8 mouse cellular contexts compared by ENCODE assay signal in genomic region chr15:98144861-98145507, GRCm38 (mm10). TPM values are rescaled to one million over a fixed set of nuclear protein-coding genes. Genes with fewer than 3 reads are reported as not detected.
DNase-seq lines count a peak whose midpoint lies in the region; ATAC-seq and TF ChIP-seq lines count a peak whose summit lies in the region.

No protein-coding gene starts in this region.

- under 1% methylated on average over 36 of the region's 36 CpGs for WGBS in embryonic facial prominence, embryonic 10.5 days
- whole genome bisulfite sequencing in hindbrain, embryonic 15.5 days = under 1% methylated on average over 27 of the region's 36 CpGs
- WGBS in lung, embryonic 16.5 days = under 1% methylated on average over 36 of the region's 36 CpGs
- under 1% methylated on average over 32 of the region's 36 CpGs for WGBS in stomach, postnatal 0 days

- peaks cover 22% of the 10 kb centered on the region for H3K36me3 ChIP-seq in C2C12 (ENCODE audit: control insufficient read depth, insufficient read depth)
- H3K36me3 ChIP-seq in embryonic facial prominence, embryonic 10.5 days (replicated peaks) = peaks cover 26% of the 10 kb centered on the region
- H3K36me3 ChIP-seq in hindbrain, embryonic 15.5 days = peaks cover 20% of the 10 kb centered on the region
- peaks cover 10% of the 10 kb centered on the region for H3K36me3 ChIP-seq in lung, embryonic 16.5 days (ENCODE audit: control insufficient read depth, insufficient read depth, low read length)
- no peaks in the 10 kb centered on the region; the same call in 1 of the 2 replicates for H3K36me3 ChIP-seq in stomach, postnatal 0 days (ENCODE audit: control insufficient read depth, insufficient read depth, low read length)

- no peak for TF ChIP-seq CTCF in C2C12 (IDR thresholded peaks at IDR 0.05; ENCODE audit: control insufficient read depth, insufficient read depth, insufficient read length)
- no peak for TF ChIP-seq CTCF in stomach, postnatal 0 days (IDR thresholded peaks at IDR 0.05; ENCODE audit: low read depth)

- DNase-seq in cerebellum, adult 8-10 months = peak; percentile 38
- no peak for DNase-seq in cerebellum, adult 11 months
- peak; percentile 57 for DNase-seq in embryonic facial prominence, embryonic 10.5 days (ENCODE audit: low spot score)
- no peak for DNase-seq in stomach, postnatal 0 days (ENCODE audit: low spot score)
- DNase-seq in thymus, postnatal 0 days (ENCODE audit: low spot score) = no peak

- no peak for TF ChIP-seq EP300 in stomach, postnatal 0 days (optimal IDR thresholded peaks at IDR 0.05)

- H3K4me2 ChIP-seq in hindbrain, embryonic 15.5 days = peak overlapping the region; percentile 81
- H3K4me2 ChIP-seq in lung, embryonic 16.5 days (ENCODE audit: low read depth, low read length) = peak overlapping the region; percentile 78
- H3K4me2 ChIP-seq in stomach, postnatal 0 days (replicated peaks; ENCODE audit: low read depth) = peak overlapping the region; percentile 93

- H3K4me1 ChIP-seq in embryonic facial prominence, embryonic 10.5 days = peaks cover 18% of the 10 kb centered on the region
- peaks cover 15% of the 10 kb centered on the region for H3K4me1 ChIP-seq in hindbrain, embryonic 15.5 days (replicated peaks)
- peaks cover 8% of the 10 kb centered on the region for H3K4me1 ChIP-seq in lung, embryonic 16.5 days (replicated peaks; ENCODE audit: control insufficient read depth, insufficient read depth, low read length)
- H3K4me1 ChIP-seq in stomach, postnatal 0 days (replicated peaks; ENCODE audit: control insufficient read depth, insufficient read depth) = 0 out of 2 replicates have a peak, but pooled peaks cover 2% of the 10 kb centered on the region

- H3K27me3 ChIP-seq in C2C12 (ENCODE audit: control insufficient read depth, insufficient read depth, insufficient read length) = no peaks in the 10 kb centered on the region
- H3K27me3 ChIP-seq in embryonic facial prominence, embryonic 10.5 days (replicated peaks; ENCODE audit: low read depth, poor library complexity, severe bottlenecking) = no peaks in the 10 kb centered on the region
- H3K27me3 ChIP-seq in hindbrain, embryonic 15.5 days = no peaks in the 10 kb centered on the region
- H3K27me3 ChIP-seq in lung, embryonic 16.5 days (ENCODE audit: control insufficient read depth, insufficient read depth, low read depth, low read length) = no peaks in the 10 kb centered on the region
- H3K27me3 ChIP-seq in stomach, postnatal 0 days (ENCODE audit: control insufficient read depth, insufficient read depth, low read length) = no peaks in the 10 kb centered on the region

- no peak for ATAC-seq in hindbrain, embryonic 15.5 days (ENCODE audit: low FRiP score, low read depth)
- ATAC-seq in lung, embryonic 16.5 days (ENCODE audit: low read depth) = peak; percentile 68
- ATAC-seq in stomach, postnatal 0 days (ENCODE audit: low FRiP score, low TSS enrichment) = peak; percentile 66

- H3ac ChIP-seq in C2C12 (ENCODE audit: control insufficient read depth, insufficient read length, low read depth) = peak overlapping the region; percentile 72

- no peaks in the 10 kb centered on the region for H3K9me3 ChIP-seq in embryonic facial prominence, embryonic 10.5 days
- H3K9me3 ChIP-seq in hindbrain, embryonic 15.5 days = no peaks in the 10 kb centered on the region
- H3K9me3 ChIP-seq in lung, embryonic 16.5 days (ENCODE audit: control insufficient read depth, low read length) = no peaks in the 10 kb centered on the region
- H3K9me3 ChIP-seq in stomach, postnatal 0 days (ENCODE audit: control insufficient read depth, low read length) = no peaks in the 10 kb centered on the region

- H3K4me3 ChIP-seq in C2C12 (ENCODE audit: insufficient read depth, poor library complexity, severe bottlenecking) = peak overlapping the region; percentile 98
- H3K4me3 ChIP-seq in embryonic facial prominence, embryonic 10.5 days = peak overlapping the region; percentile 95
- peak overlapping the region; percentile 95 for H3K4me3 ChIP-seq in hindbrain, embryonic 15.5 days
- H3K4me3 ChIP-seq in lung, embryonic 16.5 days (ENCODE audit: low read length) = peak overlapping the region; percentile 98
- peak overlapping the region; percentile 94 for H3K4me3 ChIP-seq in stomach, postnatal 0 days (ENCODE audit: low read depth, low read length)

- H3K27ac ChIP-seq in embryonic facial prominence, embryonic 10.5 days (replicated peaks) = peak overlapping the region; percentile 93
- peak overlapping the region; percentile 82 for H3K27ac ChIP-seq in hindbrain, embryonic 15.5 days (replicated peaks)
- peak overlapping the region; percentile 47 for H3K27ac ChIP-seq in lung, embryonic 16.5 days (ENCODE audit: low read length)
- H3K27ac ChIP-seq in stomach, postnatal 0 days (replicated peaks) = peak overlapping the region; percentile 84

- peaks cover 15% of the 10 kb centered on the region for H3K79me3 ChIP-seq in C2C12 (ENCODE audit: low read depth)

- peaks cover 26% of the 10 kb centered on the region for H3K79me2 ChIP-seq in C2C12 (ENCODE audit: control insufficient read depth, insufficient read depth)

- H3K9ac ChIP-seq in hindbrain, embryonic 15.5 days = peak overlapping the region; percentile 97
- peak overlapping the region; percentile 96 for H3K9ac ChIP-seq in lung, embryonic 16.5 days (ENCODE audit: low read length)
- peak overlapping the region; percentile 96 for H3K9ac ChIP-seq in stomach, postnatal 0 days (ENCODE audit: low read length)

TF ChIP-seq in C2C12, 6 proteins besides CTCF, POLR2A, EP300 and RAD21:
- TF ChIP-seq USF1 (IDR thresholded peaks at IDR 0.05; ENCODE audit: low read depth) (no peak), MAX (IDR thresholded peaks at IDR 0.05) (no peak), MYOD1 (IDR thresholded peaks at IDR 0.05; ENCODE audit: control insufficient read depth, insufficient read length, low read depth) (no peak), FOSL1 (IDR thresholded peaks at IDR 0.05; ENCODE audit: insufficient read depth, low read length, poor library complexity, severe bottlenecking) (no peak), CEBPB (IDR thresholded peaks at IDR 0.05; ENCODE audit: low read depth) (no peak), MYOG (IDR thresholded peaks at IDR 0.05; ENCODE audit: control insufficient read depth, extremely low read depth, insufficient read length) (no peak)

RNA-seq across cellular contexts. Expression of gene Asb8, which starts 20.4 kb away (rescaled TPM):
- 39.0 TPM for polyA plus RNA-seq in C2C12 (2012; fragmentation: generic; extraction: Trizol)
- polyA plus RNA-seq in embryonic facial prominence, embryonic 10.5 days (2016; fragmentation: Nextera tagmentation; extraction: Ambion mirVana) = 38.0 and 43.2 TPM in 2 replicates
- 58.4 and 60.7 TPM in 2 replicates for polyA plus RNA-seq in hindbrain, embryonic 15.5 days (2015; fragmentation: Nextera tagmentation; extraction: Ambion mirVana)
- 44.5 and 47.9 TPM in 2 replicates for polyA plus RNA-seq in lung, embryonic 16.5 days (2015; fragmentation: Nextera tagmentation; extraction: Ambion mirVana)
- 31.3 and 31.9 TPM in 2 replicates for polyA plus RNA-seq in stomach, postnatal 0 days (2015; fragmentation: Nextera tagmentation; extraction: Ambion mirVana)
- 43.2 and 43.6 TPM in 2 replicates for polyA plus RNA-seq in thymus, postnatal 0 days (2015; fragmentation: Nextera tagmentation; extraction: Ambion mirVana)

RNA-seq across cellular contexts. Expression of gene Ccdc184, which starts 22.0 kb away (rescaled TPM):
- polyA plus RNA-seq in C2C12 (2012; fragmentation: generic; extraction: Trizol) = 1.1 TPM
- polyA plus RNA-seq in embryonic facial prominence, embryonic 10.5 days (2016; fragmentation: Nextera tagmentation; extraction: Ambion mirVana) = 2.1 and 2.5 TPM in 2 replicates
- 103 and 113 TPM in 2 replicates for polyA plus RNA-seq in hindbrain, embryonic 15.5 days (2015; fragmentation: Nextera tagmentation; extraction: Ambion mirVana)
- polyA plus RNA-seq in lung, embryonic 16.5 days (2015; fragmentation: Nextera tagmentation; extraction: Ambion mirVana) = 0.20 and 0.24 TPM in 2 replicates
- 0.92 and 0.95 TPM in 2 replicates for polyA plus RNA-seq in stomach, postnatal 0 days (2015; fragmentation: Nextera tagmentation; extraction: Ambion mirVana)
- polyA plus RNA-seq in thymus, postnatal 0 days (2015; fragmentation: Nextera tagmentation; extraction: Ambion mirVana) = 0.25 and 0.30 TPM in 2 replicates

RNA-seq across cellular contexts. Expression of gene Olfr288, which starts 50.4 kb away (rescaled TPM):
- not detected for polyA plus RNA-seq in C2C12 (2012; fragmentation: generic; extraction: Trizol)
- not detected in 2 replicates for polyA plus RNA-seq in embryonic facial prominence, embryonic 10.5 days (2016; fragmentation: Nextera tagmentation; extraction: Ambion mirVana)
- polyA plus RNA-seq in hindbrain, embryonic 15.5 days (2015; fragmentation: Nextera tagmentation; extraction: Ambion mirVana) = not detected in 2 replicates
- not detected in 2 replicates for polyA plus RNA-seq in lung, embryonic 16.5 days (2015; fragmentation: Nextera tagmentation; extraction: Ambion mirVana)
- polyA plus RNA-seq in stomach, postnatal 0 days (2015; fragmentation: Nextera tagmentation; extraction: Ambion mirVana) = not detected in 2 replicates
- polyA plus RNA-seq in thymus, postnatal 0 days (2015; fragmentation: Nextera tagmentation; extraction: Ambion mirVana) = not detected in 2 replicates

RNA-seq across cellular contexts. Expression of gene Senp1, which starts 51.4 kb away (rescaled TPM):
- 21.7 TPM for polyA plus RNA-seq in C2C12 (2012; fragmentation: generic; extraction: Trizol)
- polyA plus RNA-seq in embryonic facial prominence, embryonic 10.5 days (2016; fragmentation: Nextera tagmentation; extraction: Ambion mirVana) = 46.6 and 47.3 TPM in 2 replicates
- 19.3 and 21.3 TPM in 2 replicates for polyA plus RNA-seq in hindbrain, embryonic 15.5 days (2015; fragmentation: Nextera tagmentation; extraction: Ambion mirVana)
- 27.4 and 29.2 TPM in 2 replicates for polyA plus RNA-seq in lung, embryonic 16.5 days (2015; fragmentation: Nextera tagmentation; extraction: Ambion mirVana)
- 10.0 and 10.8 TPM in 2 replicates for polyA plus RNA-seq in stomach, postnatal 0 days (2015; fragmentation: Nextera tagmentation; extraction: Ambion mirVana)
- polyA plus RNA-seq in thymus, postnatal 0 days (2015; fragmentation: Nextera tagmentation; extraction: Ambion mirVana) = 31.5 and 35.9 TPM in 2 replicates

RNA-seq across cellular contexts. Expression of gene Pfkm, which starts 52.6 kb away (rescaled TPM):
- 36.4 TPM for polyA plus RNA-seq in C2C12 (2012; fragmentation: generic; extraction: Trizol)
- 36.6 and 39.8 TPM in 2 replicates for polyA plus RNA-seq in embryonic facial prominence, embryonic 10.5 days (2016; fragmentation: Nextera tagmentation; extraction: Ambion mirVana)
- 87.6 and 90.0 TPM in 2 replicates for polyA plus RNA-seq in hindbrain, embryonic 15.5 days (2015; fragmentation: Nextera tagmentation; extraction: Ambion mirVana)
- polyA plus RNA-seq in lung, embryonic 16.5 days (2015; fragmentation: Nextera tagmentation; extraction: Ambion mirVana) = 32.2 and 33.6 TPM in 2 replicates
- 15.5 and 16.7 TPM in 2 replicates for polyA plus RNA-seq in stomach, postnatal 0 days (2015; fragmentation: Nextera tagmentation; extraction: Ambion mirVana)
- 13.7 and 16.2 TPM in 2 replicates for polyA plus RNA-seq in thymus, postnatal 0 days (2015; fragmentation: Nextera tagmentation; extraction: Ambion mirVana)

Comparison
In these comparisons a context has a peak if more than half of its experiments do, and no peak if none do; other contexts are left out.
1. DNase-seq: peak in cerebellum, adult 8-10 months (single experiment) and embryonic facial prominence, embryonic 10.5 days (single experiment); none in cerebellum, adult 11 months (single experiment), stomach, postnatal 0 days (single experiment) and thymus, postnatal 0 days (single experiment).
2. RNA of gene Ccdc184, which starts 22.0 kb away (polyA plus RNA-seq): 103 to 113 TPM in hindbrain, embryonic 15.5 days; 2.1 to 2.5 TPM in embryonic facial prominence, embryonic 10.5 days, 1.1 TPM in C2C12 (single experiment), 0.92 to 0.95 TPM in stomach, postnatal 0 days, 0.25 to 0.30 TPM in thymus, postnatal 0 days and 0.20 to 0.24 TPM in lung, embryonic 16.5 days; every median in the first group is over 10 times any median in the second.
3. Peak in every context shown above with its lines, with median percentiles within 50 percentile points of each other: H3K4me3 ChIP-seq, H3K27ac ChIP-seq, H3K4me2 ChIP-seq and H3K9ac ChIP-seq.